Mouse (Mus musculus): ENCODE measurements around the gene Serpine1. TPM values are rescaled to one million over a fixed set of nuclear protein-coding genes. Genes with fewer than 3 reads are reported as not detected.

Serpine1 gene
- total and polyA plus RNA-seq, 2 experiments = 0.32 to 0.83 TPM

GRCm38 (mm10) chr5:137079849-137080248, 7.8 kb upstream of the Serpine1 start:
- no peak overlapping the region for H3K27ac ChIP-seq (replicated peaks; ENCODE audit: insufficient read depth, low read depth, low read length)
- H3K4me1 ChIP-seq (ENCODE audit: control insufficient read depth, insufficient read depth, low read length) = peaks cover 22% of the 10 kb centered on the region
- 72% methylated on average over 5 of the region's 5 CpGs for whole genome bisulfite sequencing

GRCm38 (mm10) chr5:137078616-137079015, 6.5 kb upstream of the Serpine1 start:
- H3K79me2 ChIP-seq (ENCODE audit: control insufficient read depth, insufficient read depth, low read length) = no peaks in the 10 kb centered on the region
- H3K27ac ChIP-seq (replicated peaks; ENCODE audit: insufficient read depth, low read depth, low read length) = peak overlapping the region; percentile 16; the same call in 1 of the 2 replicates
- TF ChIP-seq CTCF (IDR thresholded peaks at IDR 0.05; ENCODE audit: low read depth, low read length) = no peak
- no peak for TF ChIP-seq POLR2A (IDR thresholded peaks at IDR 0.05; ENCODE audit: extremely low read depth, insufficient read depth, low read length)
- DNase-seq (ENCODE audit: extremely low read depth, low read depth, low spot score) = peak; percentile 13
- peaks cover 22% of the 10 kb centered on the region for H3K4me1 ChIP-seq (ENCODE audit: control insufficient read depth, insufficient read depth, low read length)
- no peak overlapping the region for H3K9ac ChIP-seq (ENCODE audit: low read depth, low read length)
- WGBS = 64% methylated on average over 6 of the region's 6 CpGs
- no peaks in the 10 kb centered on the region for H3K36me3 ChIP-seq (ENCODE audit: control insufficient read depth, insufficient read depth, low read length)
- no peaks in the 10 kb centered on the region for H3K27me3 ChIP-seq (ENCODE audit: control insufficient read depth, insufficient read depth, low read length)
- H3K4me3 ChIP-seq (ENCODE audit: insufficient read depth, low read depth, low read length) = no peak overlapping the region

More at GRCm38 (mm10) chr5:137079849-137080248, 7.8 kb upstream of the Serpine1 start:
- Histone ChIP-seq H3K9ac (ENCODE audit: low read depth, low read length) (no peak overlapping the region), H3K36me3 (ENCODE audit: control insufficient read depth, insufficient read depth, low read length) (no peaks in the 10 kb centered on the region), H3K79me2 (ENCODE audit: control insufficient read depth, insufficient read depth, low read length) (no peaks in the 10 kb centered on the region), H3K4me3 (ENCODE audit: insufficient read depth, low read depth, low read length) (no peak overlapping the region), H3K27me3 (ENCODE audit: control insufficient read depth, insufficient read depth, low read length) (no peaks in the 10 kb centered on the region)
- TF ChIP-seq POLR2A (IDR thresholded peaks at IDR 0.05; ENCODE audit: extremely low read depth, insufficient read depth, low read length) (no peak), CTCF (IDR thresholded peaks at IDR 0.05; ENCODE audit: low read depth, low read length) (no peak)
- peak; percentile 42 for DNase-seq (ENCODE audit: extremely low read depth, low read depth, low spot score)

DNA sequence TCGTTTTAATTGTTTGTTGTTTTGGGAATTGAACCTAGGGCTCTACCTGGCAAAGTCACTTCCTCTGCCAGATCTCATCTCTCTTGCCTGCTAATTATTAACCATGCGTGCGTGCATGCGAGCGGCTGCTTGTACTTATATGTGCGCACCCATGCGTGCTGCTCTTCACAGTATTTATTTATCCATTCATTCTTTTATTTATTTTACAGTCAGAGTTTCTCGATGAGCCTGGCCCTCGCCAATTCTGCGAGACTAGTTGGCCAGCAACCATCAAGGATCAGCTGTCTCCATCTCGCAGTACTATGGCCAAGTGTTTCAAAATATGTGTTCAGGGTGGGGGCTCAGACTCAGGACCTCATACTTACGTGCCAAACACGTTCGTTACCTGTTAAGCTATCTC, 6.0 kb upstream of the Serpine1 start:
- H3K27ac ChIP-seq (replicated peaks; ENCODE audit: insufficient read depth, low read depth, low read length) = no peak overlapping the region
- no peaks in the 10 kb centered on the region for H3K27me3 ChIP-seq (ENCODE audit: control insufficient read depth, insufficient read depth, low read length)
- TF ChIP-seq CTCF (IDR thresholded peaks at IDR 0.05; ENCODE audit: low read depth, low read length) (no peak), POLR2A (IDR thresholded peaks at IDR 0.05; ENCODE audit: extremely low read depth, insufficient read depth, low read length) (no peak)
- WGBS = 24% methylated on average over 14 of the region's 14 CpGs
- no peak overlapping the region for H3K9ac ChIP-seq (ENCODE audit: low read depth, low read length)
- no peaks in the 10 kb centered on the region for H3K36me3 ChIP-seq (ENCODE audit: control insufficient read depth, insufficient read depth, low read length)
- no peak overlapping the region for H3K4me3 ChIP-seq (ENCODE audit: insufficient read depth, low read depth, low read length)
- peaks cover 24% of the 10 kb centered on the region for H3K4me1 ChIP-seq (ENCODE audit: control insufficient read depth, insufficient read depth, low read length)
- peak; percentile 87 for DNase-seq (ENCODE audit: extremely low read depth, low read depth, low spot score)
- no peaks in the 10 kb centered on the region for H3K79me2 ChIP-seq (ENCODE audit: control insufficient read depth, insufficient read depth, low read length)

GRCm38 (mm10) chr5:137077187-137077586, 5.1 kb upstream of the Serpine1 start:
- peaks cover 27% of the 10 kb centered on the region for H3K4me1 ChIP-seq (ENCODE audit: control insufficient read depth, insufficient read depth, low read length)
- peak; percentile 43 for DNase-seq (ENCODE audit: extremely low read depth, low read depth, low spot score)
- H3K4me3 ChIP-seq (ENCODE audit: insufficient read depth, low read depth, low read length) = no peak overlapping the region
- H3K36me3 ChIP-seq (ENCODE audit: control insufficient read depth, insufficient read depth, low read length) = no peaks in the 10 kb centered on the region
- TF ChIP-seq CTCF (IDR thresholded peaks at IDR 0.05; ENCODE audit: low read depth, low read length) (no peak), POLR2A (IDR thresholded peaks at IDR 0.05; ENCODE audit: extremely low read depth, insufficient read depth, low read length) (no peak)
- no peak overlapping the region for H3K9ac ChIP-seq (ENCODE audit: low read depth, low read length)
- 67% methylated on average over 7 of the region's 7 CpGs for WGBS
- H3K27me3 ChIP-seq (ENCODE audit: control insufficient read depth, insufficient read depth, low read length) = no peaks in the 10 kb centered on the region
- no peaks in the 10 kb centered on the region for H3K79me2 ChIP-seq (ENCODE audit: control insufficient read depth, insufficient read depth, low read length)
- H3K27ac ChIP-seq (replicated peaks; ENCODE audit: insufficient read depth, low read depth, low read length) = no peak overlapping the region

DNA sequence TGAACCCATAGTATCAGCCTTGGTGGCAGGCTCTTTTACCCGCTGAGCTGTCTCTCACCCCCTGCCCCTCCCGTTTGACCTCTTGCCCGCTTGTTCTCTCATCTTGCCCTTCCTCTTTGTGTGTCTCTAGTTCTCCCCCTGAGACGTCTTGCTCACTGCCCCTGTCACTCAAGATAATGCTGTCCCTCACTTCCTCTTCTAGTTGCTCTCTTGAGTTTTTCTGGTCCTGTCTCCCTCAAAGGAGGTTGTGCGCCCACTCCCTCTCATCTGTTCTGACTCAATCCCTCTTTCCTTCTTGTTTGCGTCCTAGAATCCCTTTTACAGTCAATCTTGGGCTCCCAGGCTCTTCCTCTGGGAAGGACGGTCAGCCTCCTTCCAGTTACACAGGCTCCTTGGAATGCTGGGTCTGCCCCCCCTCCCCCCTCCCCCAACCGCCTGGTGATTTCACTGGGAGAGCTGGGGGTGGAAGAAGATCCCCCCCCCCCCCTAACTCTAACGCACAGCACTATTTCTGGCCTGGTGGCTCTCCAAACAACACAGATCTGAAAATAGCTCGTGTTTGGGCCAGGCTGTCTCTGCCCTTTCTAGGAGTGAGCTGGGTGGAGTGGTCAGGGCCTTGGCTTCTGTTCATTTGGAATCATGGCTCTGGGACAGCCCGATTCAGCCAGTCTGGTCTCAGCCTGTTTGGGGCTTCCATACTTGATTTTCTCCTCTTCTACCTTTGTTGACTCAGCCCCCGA, 4.3 kb upstream of the Serpine1 start:
- no peak overlapping the region for H3K9ac ChIP-seq (ENCODE audit: low read depth, low read length)
- no peak overlapping the region for H3K4me3 ChIP-seq (ENCODE audit: insufficient read depth, low read depth, low read length)
- H3K27ac ChIP-seq (replicated peaks; ENCODE audit: insufficient read depth, low read depth, low read length) = peak overlapping the region; percentile 39
- 42% methylated on average over 12 of the region's 12 CpGs for WGBS
- H3K36me3 ChIP-seq (ENCODE audit: control insufficient read depth, insufficient read depth, low read length) = no peaks in the 10 kb centered on the region
- H3K4me1 ChIP-seq (ENCODE audit: control insufficient read depth, insufficient read depth, low read length) = peaks cover 29% of the 10 kb centered on the region
- no peaks in the 10 kb centered on the region for H3K79me2 ChIP-seq (ENCODE audit: control insufficient read depth, insufficient read depth, low read length)
- DNase-seq (ENCODE audit: extremely low read depth, low read depth, low spot score) = peak; percentile 54
- TF ChIP-seq CTCF (IDR thresholded peaks at IDR 0.05; ENCODE audit: low read depth, low read length) (no peak), POLR2A (IDR thresholded peaks at IDR 0.05; ENCODE audit: extremely low read depth, insufficient read depth, low read length) (no peak)
- H3K27me3 ChIP-seq (ENCODE audit: control insufficient read depth, insufficient read depth, low read length) = no peaks in the 10 kb centered on the region

- peak; percentile 83 for DNase-seq (ENCODE audit: extremely low read depth, low read depth, low spot score)
- no peaks in the 10 kb centered on the region for H3K27me3 ChIP-seq (ENCODE audit: control insufficient read depth, insufficient read depth, low read length)
- H3K4me3 ChIP-seq (ENCODE audit: insufficient read depth, low read depth, low read length) = no peak overlapping the region
- TF ChIP-seq CTCF (IDR thresholded peaks at IDR 0.05; ENCODE audit: low read depth, low read length) (no peak), POLR2A (IDR thresholded peaks at IDR 0.05; ENCODE audit: extremely low read depth, insufficient read depth, low read length) (no peak)
- peaks cover 29% of the 10 kb centered on the region for H3K4me1 ChIP-seq (ENCODE audit: control insufficient read depth, insufficient read depth, low read length)
- no peaks in the 10 kb centered on the region for H3K36me3 ChIP-seq (ENCODE audit: control insufficient read depth, insufficient read depth, low read length)
- H3K27ac ChIP-seq (replicated peaks; ENCODE audit: insufficient read depth, low read depth, low read length) = peak overlapping the region; percentile 39
- H3K9ac ChIP-seq (ENCODE audit: low read depth, low read length) = no peak overlapping the region
- H3K79me2 ChIP-seq (ENCODE audit: control insufficient read depth, insufficient read depth, low read length) = no peaks in the 10 kb centered on the region
- 21% methylated on average over 6 of the region's 6 CpGs for WGBS
Observed at GRCm38 (mm10) chr5:137075726-137076125, 3.7 kb upstream of the Serpine1 start.
